Mouse (Mus musculus) liver, embryonic 11.5 days (tissue): ENCODE measurements around the gene Spire2. TPM values are rescaled to one million over a fixed set of nuclear protein-coding genes. Genes with fewer than 3 reads are reported as not detected.

Experiments
- ATAC-seq: fragments of 200-750 bp; cut with Nextera tagmentation; replicated peaks from 2 replicates; pipeline ENCODE4 v1.8.0; 2017; ENCODE audit warnings: moderate number of reproducible peaks, mild to moderate bottlenecking, moderate TSS enrichment, moderate library complexity; ENCODE audit not compliant: low FRiP score
- DNase-seq: peaks from one replicate; pipeline ENCODE4 v3.0.0-alpha.2; 2017; ENCODE audit warnings: low spot score
- H3K27ac ChIP-seq: fragments of 300-500 bp; sonication (generic); 2 replicates; pipeline ENCODE4 v1.5.1; 2014; ENCODE audit warnings: mild to moderate bottlenecking, low read depth, low read length, control low read depth
- H3K27me3 ChIP-seq: fragments of 300-500 bp; sonication (generic); replicated peaks from 2 replicates; pipeline ENCODE4 v1.6.1; 2014; ENCODE audit warnings: low read length, mixed read lengths; ENCODE audit not compliant: control insufficient read depth, insufficient read depth
- H3K36me3 ChIP-seq: fragments of 300-500 bp; sonication (generic); 2 replicates; pipeline ENCODE4 v1.6.1; 2014; ENCODE audit warnings: mild to moderate bottlenecking, low read length, moderate library complexity, mixed read lengths; ENCODE audit not compliant: control insufficient read depth, insufficient read depth
- H3K4me1 ChIP-seq: fragments of 300-500 bp; sonication (generic); replicated peaks from 2 replicates; pipeline ENCODE4 v1.6.1; 2014; ENCODE audit warnings: low read length, mixed read lengths; ENCODE audit not compliant: control insufficient read depth, insufficient read depth
- H3K4me2 ChIP-seq: fragments of 300-500 bp; sonication (generic); 2 replicates; pipeline ENCODE4 v1.6.1; 2014; ENCODE audit warnings: mild to moderate bottlenecking, control low read depth, moderate library complexity
- H3K4me3 ChIP-seq: fragments of 300-500 bp; sonication (generic); 2 replicates; pipeline ENCODE4 v1.5.1; 2014; ENCODE audit warnings: low read depth, low read length, control low read depth
- H3K9ac ChIP-seq: fragments of 300-500 bp; sonication (generic); 2 replicates; pipeline ENCODE4 v1.6.1; 2014; ENCODE audit warnings: low read depth, low read length, control low read depth
- H3K9me3 ChIP-seq: fragments of 300-500 bp; sonication (generic); 2 replicates; pipeline ENCODE4 v1.6.1; 2016; ENCODE audit warnings: low read length, inconsistent platforms, mixed read lengths; ENCODE audit not compliant: control insufficient read depth
- WGBS: fragments of 180-500 bp; shearing (Covaris S2); extraction: QIAGEN DNeasy Blood & Tissue Kit; methylation state at CpG from one replicate; pipeline ENCODE4 v1.1.7; 2014; 5-methylcytosine and 5-hydroxymethylcytosine counted together
- polyA plus RNA-seq: library from polyadenylated mRNA; unstranded; fragments of >200 nt; fragmentation: Nextera tagmentation; extraction: Ambion mirVana; gene quantifications from 2 replicates; pipeline ENCODE4 v1.2.1, GENCODE M21; 2014

Spire2 gene
- polyA plus RNA-seq, 1 experiment from 2014 or later: 6.7 TPM

- DNase-seq (no peak), ATAC-seq (peak; percentile 68; the same call in 1 of the 2 replicates)
- 73% methylated on average over 27 of the region's 27 CpGs for WGBS
- Histone ChIP-seq H3K9ac (no peak overlapping the region), H3K27ac (no peak overlapping the region), H3K4me2 (no peak overlapping the region), H3K4me1 (peaks cover 15% of the 10 kb centered on the region; the same call in 1 of the 2 replicates), H3K27me3 (no peaks in the 10 kb centered on the region), H3K36me3 (no peaks in the 10 kb centered on the region), H3K4me3 (no peak overlapping the region), H3K9me3 (no peaks in the 10 kb centered on the region)
These were observed 8.8 kb downstream of the Spire2 start for GRCm38 (mm10) chr8:123341040-123342015.

GRCm38 (mm10) chr8:123342253-123342652, 9.7 kb downstream of the Spire2 start:
- DNase-seq: no peak
- no peak overlapping the region for H3K9ac ChIP-seq
- no peak overlapping the region for H3K4me2 ChIP-seq
- H3K4me1 ChIP-seq: peaks cover 15% of the 10 kb centered on the region; the same call in 1 of the 2 replicates
- no peaks in the 10 kb centered on the region for H3K27me3 ChIP-seq
- no peaks in the 10 kb centered on the region for H3K36me3 ChIP-seq
- H3K4me3 ChIP-seq: no peak overlapping the region
- WGBS: 67% methylated on average over 8 of the region's 8 CpGs
- ATAC-seq: no peak
- no peaks in the 10 kb centered on the region for H3K9me3 ChIP-seq
- no peak overlapping the region for H3K27ac ChIP-seq

GRCm38 (mm10) chr8:123342911-123343310, 10.4 kb downstream of the Spire2 start:
- Histone ChIP-seq H3K4me2 (no peak overlapping the region), H3K9me3 (no peaks in the 10 kb centered on the region), H3K27me3 (no peaks in the 10 kb centered on the region), H3K4me3 (no peak overlapping the region), H3K27ac (no peak overlapping the region), H3K9ac (no peak overlapping the region), H3K4me1 (peaks cover 18% of the 10 kb centered on the region), H3K36me3 (no peaks in the 10 kb centered on the region)
- no peak for DNase-seq
- ATAC-seq: no peak
- WGBS: 59% methylated on average over 7 of the region's 7 CpGs

- 77% methylated on average over 12 of the region's 12 CpGs for WGBS
- Histone ChIP-seq H3K36me3 (no peaks in the 10 kb centered on the region), H3K4me1 (peaks cover 23% of the 10 kb centered on the region), H3K27ac (no peak overlapping the region), H3K9ac (no peak overlapping the region), H3K4me2 (no peak overlapping the region), H3K27me3 (no peaks in the 10 kb centered on the region), H3K4me3 (no peak overlapping the region), H3K9me3 (no peaks in the 10 kb centered on the region)
- no peak for DNase-seq
- ATAC-seq: no peak
These were observed 10.9 kb downstream of the Spire2 start for GRCm38 (mm10) chr8:123343422-123343821.

GRCm38 (mm10) chr8:123345135-123345534, 12.6 kb downstream of the Spire2 start:
- no peaks in the 10 kb centered on the region for H3K36me3 ChIP-seq
- H3K4me2 ChIP-seq: no peak overlapping the region
- no peaks in the 10 kb centered on the region for H3K27me3 ChIP-seq
- H3K27ac ChIP-seq: no peak overlapping the region
- DNase-seq (no peak), ATAC-seq (no peak)
- no peaks in the 10 kb centered on the region for H3K9me3 ChIP-seq
- peaks cover 31% of the 10 kb centered on the region for H3K4me1 ChIP-seq
- WGBS: 74% methylated on average over 8 of the region's 8 CpGs
- H3K9ac ChIP-seq: no peak overlapping the region
- H3K4me3 ChIP-seq: no peak overlapping the region

- DNase-seq (no peak), ATAC-seq (no peak)
- no peak overlapping the region for H3K4me2 ChIP-seq
- H3K4me3 ChIP-seq: no peak overlapping the region
- 85% methylated on average over 6 of the region's 6 CpGs for WGBS
- peaks cover 31% of the 10 kb centered on the region for H3K4me1 ChIP-seq
- no peaks in the 10 kb centered on the region for H3K27me3 ChIP-seq
- no peak overlapping the region for H3K9ac ChIP-seq
- no peaks in the 10 kb centered on the region for H3K36me3 ChIP-seq
- no peaks in the 10 kb centered on the region for H3K9me3 ChIP-seq
- no peak overlapping the region for H3K27ac ChIP-seq
These were observed 13.3 kb downstream of the Spire2 start for GRCm38 (mm10) chr8:123345856-123346255.

GRCm38 (mm10) chr8:123347293-123347692, 14.8 kb downstream of the Spire2 start:
- Histone ChIP-seq H3K4me3 (no peak overlapping the region), H3K9me3 (no peaks in the 10 kb centered on the region), H3K4me1 (peaks cover 25% of the 10 kb centered on the region), H3K36me3 (no peaks in the 10 kb centered on the region), H3K27ac (no peak overlapping the region), H3K4me2 (no peak overlapping the region), H3K9ac (no peak overlapping the region), H3K27me3 (no peaks in the 10 kb centered on the region)
- WGBS: 55% methylated on average over 2 of the region's 2 CpGs
- ATAC-seq (peak; percentile 72; the same call in 1 of the 2 replicates), DNase-seq (no peak)

- H3K4me2 ChIP-seq: no peak overlapping the region
- WGBS: 55% methylated on average over 9 of the region's 9 CpGs
- peaks cover 20% of the 10 kb centered on the region for H3K4me1 ChIP-seq
- H3K4me3 ChIP-seq: no peak overlapping the region
- H3K9me3 ChIP-seq: no peaks in the 10 kb centered on the region
- no peaks in the 10 kb centered on the region for H3K27me3 ChIP-seq
- H3K9ac ChIP-seq: no peak overlapping the region
- no peak overlapping the region for H3K27ac ChIP-seq
- ATAC-seq: no peak
- DNase-seq: peak; percentile 48
- no peaks in the 10 kb centered on the region for H3K36me3 ChIP-seq
These were observed 15.8 kb downstream of the Spire2 start for GRCm38 (mm10) chr8:123348237-123348843.
